Mouse (Mus musculus) heart, embryonic 15.5 days (tissue): ENCODE results near the gene Cgnl1. TPM values are rescaled to one million over a fixed set of nuclear protein-coding genes. Genes with fewer than 3 reads are reported as not detected.

Experiments used
- ATAC-seq: fragments of 200-750 bp; cut with Nextera tagmentation; replicated peaks from 2 replicates; pipeline ENCODE4 v1.8.0; 2017; ENCODE audit warnings: low read depth, moderate TSS enrichment; ENCODE audit not compliant: insufficient number of reproducible peaks, insufficient read depth, low FRiP score
- H3K27ac ChIP-seq: fragments of 300-500 bp; sonication (generic); 2 replicates; pipeline ENCODE4 v1.5.1; 2015; ENCODE audit warnings: mild to moderate bottlenecking, inconsistent platforms
- H3K27me3 ChIP-seq: fragments of 300-500 bp; sonication (generic); 2 replicates; pipeline ENCODE4 v1.6.1; 2015; ENCODE audit warnings: inconsistent platforms
- H3K36me3 ChIP-seq: fragments of 300-500 bp; sonication (generic); 2 replicates; pipeline ENCODE4 v1.6.1; 2015; ENCODE audit warnings: mild to moderate bottlenecking, inconsistent platforms
- H3K4me1 ChIP-seq: fragments of 300-500 bp; sonication (generic); replicated peaks from 2 replicates; pipeline ENCODE4 v1.6.1; 2015; ENCODE audit warnings: inconsistent platforms
- H3K4me2 ChIP-seq: fragments of 300-500 bp; sonication (generic); 2 replicates; pipeline ENCODE4 v1.6.1; 2015; ENCODE audit warnings: inconsistent platforms, mild to moderate bottlenecking, moderate library complexity
- H3K4me3 ChIP-seq: fragments of 300-500 bp; sonication (generic); 2 replicates; pipeline ENCODE4 v1.5.1; 2015; ENCODE audit warnings: mild to moderate bottlenecking, inconsistent platforms
- H3K9ac ChIP-seq: fragments of 300-500 bp; sonication (generic); 2 replicates; pipeline ENCODE4 v1.6.1; 2015; ENCODE audit warnings: mild to moderate bottlenecking, inconsistent platforms
- H3K9me3 ChIP-seq: fragments of 300-500 bp; sonication (generic); replicated peaks from 2 replicates; pipeline ENCODE4 v1.6.1; 2016; ENCODE audit warnings: inconsistent platforms
- whole genome bisulfite sequencing: fragments of 180-500 bp; shearing (Covaris S2); methylation state at CpG from one replicate; pipeline ENCODE4 v1.1.7; 2015; ENCODE audit warnings: mixed read lengths; 5-methylcytosine and 5-hydroxymethylcytosine counted together
- polyA plus RNA-seq: library from polyadenylated mRNA; unstranded; fragments of >200 nt; fragmentation: Nextera tagmentation; extraction: Ambion mirVana; gene quantifications from 2 replicates; pipeline ENCODE4 v1.2.1, GENCODE M21; 2015

Gene Cgnl1
- polyA plus RNA-seq, 1 experiment from 2014 or later, result 32.7 TPM

DNA sequence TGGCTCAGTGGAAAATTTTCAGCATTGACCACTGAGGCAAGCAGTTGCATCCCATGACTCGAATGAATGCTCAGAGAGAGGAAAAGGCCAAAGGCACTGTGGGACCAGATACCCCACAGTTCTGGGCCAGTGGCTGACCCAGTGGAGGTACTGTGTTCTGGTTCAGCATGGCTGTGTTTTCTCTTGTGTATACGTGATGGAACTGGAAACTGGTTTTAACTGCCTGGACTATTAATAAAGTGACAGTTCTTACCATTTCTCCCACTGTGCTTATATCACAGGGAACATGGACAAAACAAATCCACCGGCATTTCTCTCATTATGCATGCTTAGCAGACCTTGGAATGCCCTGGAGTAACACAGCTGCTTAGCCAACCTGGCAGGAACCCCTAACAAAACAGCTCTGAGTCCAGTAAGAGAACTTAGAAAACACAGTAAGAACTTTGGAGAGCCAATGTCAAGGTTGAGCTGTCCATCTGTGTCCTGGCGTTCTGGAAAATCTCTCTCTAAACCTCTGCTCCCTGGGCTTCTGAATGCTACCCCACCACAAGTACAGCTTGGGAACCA, 131.0 kb downstream of the Cgnl1 start:
- Histone ChIP-seq H3K4me2 (no peak overlapping the region), H3K4me1 (peaks cover 6% of the 10 kb centered on the region; the same call in 1 of the 2 replicates), H3K27me3 (no peaks in the 10 kb centered on the region), H3K36me3 (peaks cover 20% of the 10 kb centered on the region; the same call in 1 of the 2 replicates), H3K9me3 (no peaks in the 10 kb centered on the region), H3K4me3 (no peak overlapping the region), H3K27ac (0 out of 2 replicates have a peak overlapping the region, but pooled peaks have one; percentile 4), H3K9ac (no peak overlapping the region)
- ATAC-seq, result no peak
- WGBS, result 67% methylated on average over 4 of the region's 4 CpGs

DNA sequence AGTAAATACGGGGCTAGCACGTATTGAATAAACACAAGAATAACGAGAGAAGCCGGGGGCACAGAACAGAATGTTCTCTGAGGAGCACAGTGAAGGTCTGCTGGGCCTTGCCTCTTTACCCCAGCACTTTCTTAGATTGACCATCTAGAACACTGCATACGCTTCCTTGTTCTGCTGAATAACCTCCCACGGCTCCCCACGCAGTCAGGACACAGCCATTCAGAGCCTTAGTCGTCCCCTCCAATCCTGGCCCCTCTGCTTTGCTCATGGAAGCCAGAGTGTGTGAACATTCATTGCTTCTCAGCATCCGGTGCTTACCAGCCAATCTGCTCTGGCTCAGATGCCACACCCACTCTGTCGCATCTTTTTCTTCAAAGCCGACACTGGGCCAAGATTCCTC, 133.2 kb downstream of the Cgnl1 start:
- no peak overlapping the region for H3K27ac ChIP-seq
- H3K4me2 ChIP-seq, result no peak overlapping the region
- ATAC-seq, result no peak
- H3K9me3 ChIP-seq, result no peaks in the 10 kb centered on the region
- H3K36me3 ChIP-seq, result peaks cover 19% of the 10 kb centered on the region
- peaks cover 6% of the 10 kb centered on the region; the same call in 1 of the 2 replicates for H3K4me1 ChIP-seq
- 79% methylated on average over 11 of the region's 11 CpGs for WGBS
- H3K4me3 ChIP-seq, result no peak overlapping the region
- no peak overlapping the region for H3K9ac ChIP-seq
- H3K27me3 ChIP-seq, result no peaks in the 10 kb centered on the region

DNA sequence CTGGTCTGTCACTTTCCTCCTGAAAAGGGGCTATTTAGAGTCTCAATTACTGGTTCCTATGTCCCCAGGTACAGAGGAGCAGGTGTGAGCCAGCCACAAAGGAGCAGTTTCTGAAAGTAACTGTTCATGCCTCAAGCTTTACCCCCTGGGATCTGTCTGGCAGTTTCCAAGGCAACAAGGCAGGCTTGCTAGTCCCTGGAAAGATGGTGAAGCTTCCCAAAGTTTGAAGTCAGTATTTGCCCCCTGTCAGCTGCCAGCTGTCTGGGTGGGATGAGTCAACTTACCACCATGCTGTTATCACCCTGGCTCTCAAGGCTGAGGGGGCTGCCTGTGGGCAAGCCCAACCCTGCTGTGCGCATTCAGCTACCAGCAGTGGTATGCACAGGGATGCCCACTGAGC, 134.5 kb downstream of the Cgnl1 start:
- H3K9ac ChIP-seq, result no peak overlapping the region
- H3K4me1 ChIP-seq, result peaks cover 6% of the 10 kb centered on the region; the same call in 1 of the 2 replicates
- no peak overlapping the region for H3K4me3 ChIP-seq
- no peak overlapping the region for H3K27ac ChIP-seq
- no peaks in the 10 kb centered on the region for H3K27me3 ChIP-seq
- ATAC-seq, result no peak
- no peaks in the 10 kb centered on the region for H3K9me3 ChIP-seq
- 86% methylated on average over 1 of the region's 1 CpGs for WGBS
- peaks cover 14% of the 10 kb centered on the region for H3K36me3 ChIP-seq
- no peak overlapping the region for H3K4me2 ChIP-seq

DNA sequence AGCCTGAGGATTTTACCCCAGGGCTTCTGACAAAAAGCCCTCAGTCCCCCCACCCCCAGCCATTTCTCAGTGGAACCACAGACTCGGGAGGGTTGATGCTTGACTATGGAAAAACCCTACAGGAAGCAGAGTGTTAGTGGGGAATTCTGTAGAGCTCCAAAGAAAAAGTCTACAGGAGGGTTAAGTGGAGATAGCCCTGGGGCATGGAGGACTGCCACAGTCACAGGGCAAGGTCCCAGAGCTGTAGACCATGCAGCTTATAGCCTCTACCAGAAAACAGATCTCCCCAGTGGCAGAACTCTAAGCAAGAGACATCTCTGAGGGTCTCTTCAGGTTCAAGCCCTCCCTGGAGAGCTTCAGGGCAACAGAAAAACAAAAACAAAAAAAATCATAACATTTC, 135.8 kb downstream of the Cgnl1 start:
- peaks cover 4% of the 10 kb centered on the region; the same call in 1 of the 2 replicates for H3K4me1 ChIP-seq
- no peaks in the 10 kb centered on the region for H3K27me3 ChIP-seq
- H3K9me3 ChIP-seq, result no peaks in the 10 kb centered on the region
- no peak overlapping the region for H3K4me2 ChIP-seq
- WGBS, result 61% methylated on average over 1 of the region's 1 CpGs
- no peak overlapping the region for H3K27ac ChIP-seq
- no peak overlapping the region for H3K4me3 ChIP-seq
- peaks cover 18% of the 10 kb centered on the region for H3K36me3 ChIP-seq
- no peak for ATAC-seq
- H3K9ac ChIP-seq, result no peak overlapping the region

DNA sequence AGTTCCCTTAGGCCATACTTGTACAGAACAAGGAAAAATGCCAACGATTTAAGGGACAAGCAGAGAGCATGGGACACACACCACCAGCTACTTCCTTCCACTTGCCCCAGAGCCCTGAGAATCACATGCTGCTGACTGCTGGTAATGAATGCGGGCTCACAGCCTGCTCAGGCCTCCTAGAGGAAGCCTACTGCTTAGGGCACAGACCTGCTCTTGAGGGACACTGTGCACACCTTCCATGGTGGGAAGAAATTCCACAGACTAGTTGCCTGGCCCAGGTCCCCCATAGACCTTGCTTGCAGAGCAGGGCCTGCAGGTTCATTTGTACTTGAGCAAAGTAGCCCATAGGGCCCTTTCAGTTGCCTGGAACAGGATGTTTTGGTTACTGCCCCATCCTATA, 136.5 kb downstream of the Cgnl1 start:
- Histone ChIP-seq H3K9ac (no peak overlapping the region), H3K4me2 (no peak overlapping the region), H3K27ac (no peak overlapping the region), H3K27me3 (no peaks in the 10 kb centered on the region), H3K9me3 (no peaks in the 10 kb centered on the region), H3K4me3 (no peak overlapping the region), H3K4me1 (peaks cover 2% of the 10 kb centered on the region; the same call in 1 of the 2 replicates), H3K36me3 (peaks cover 18% of the 10 kb centered on the region)
- ATAC-seq, result no peak
- WGBS, result 81% methylated on average over 2 of the region's 2 CpGs

DNA sequence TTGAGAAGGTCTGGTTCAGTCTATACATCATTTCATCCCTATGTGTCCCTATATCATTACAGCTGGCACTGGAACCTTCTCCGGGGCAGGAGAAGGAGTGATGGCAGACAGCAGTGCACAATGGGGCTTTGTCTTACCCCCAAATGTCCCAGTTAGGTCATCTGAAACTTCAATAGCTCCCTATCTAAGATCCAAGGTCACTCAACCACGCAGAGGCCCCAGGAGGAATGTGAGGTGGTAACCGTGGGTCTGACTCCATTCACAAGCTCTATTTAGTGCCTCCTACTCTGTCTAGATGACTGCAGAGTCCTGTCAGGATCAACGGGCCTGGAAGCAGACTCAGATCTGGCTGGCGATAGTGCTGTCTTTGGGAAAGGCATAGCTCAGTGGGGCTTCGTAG, 142.5 kb downstream of the Cgnl1 start:
- Histone ChIP-seq H3K4me2 (no peak overlapping the region), H3K27ac (no peak overlapping the region; the same call in 1 of the 2 replicates), H3K9ac (no peak overlapping the region), H3K36me3 (peaks cover 26% of the 10 kb centered on the region), H3K4me1 (peaks cover 14% of the 10 kb centered on the region), H3K9me3 (no peaks in the 10 kb centered on the region), H3K4me3 (no peak overlapping the region), H3K27me3 (no peaks in the 10 kb centered on the region)
- WGBS, result 50% methylated on average over 6 of the region's 6 CpGs
- no peak for ATAC-seq

DNA sequence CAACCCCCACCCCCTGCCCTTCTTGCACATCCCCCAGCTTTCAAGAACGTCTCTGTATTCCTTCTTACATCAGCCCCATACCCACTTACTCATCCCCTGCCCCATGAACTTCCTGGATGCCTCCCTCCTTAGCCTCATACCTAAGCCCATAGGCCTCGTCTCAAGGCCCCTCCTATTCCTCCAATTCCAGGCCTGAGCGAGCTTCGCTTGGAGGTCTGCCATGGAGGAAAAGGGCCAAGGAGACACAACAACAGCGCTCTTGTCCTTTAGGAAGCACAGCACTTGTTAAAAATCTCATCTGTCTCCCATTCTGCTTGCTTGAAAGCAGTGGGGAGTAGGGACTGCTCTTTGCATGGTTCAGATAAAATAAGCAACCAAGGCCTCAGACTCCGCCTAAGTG, 143.1 kb downstream of the Cgnl1 start:
- no peak for ATAC-seq
- H3K36me3 ChIP-seq, result peaks cover 20% of the 10 kb centered on the region

DNA sequence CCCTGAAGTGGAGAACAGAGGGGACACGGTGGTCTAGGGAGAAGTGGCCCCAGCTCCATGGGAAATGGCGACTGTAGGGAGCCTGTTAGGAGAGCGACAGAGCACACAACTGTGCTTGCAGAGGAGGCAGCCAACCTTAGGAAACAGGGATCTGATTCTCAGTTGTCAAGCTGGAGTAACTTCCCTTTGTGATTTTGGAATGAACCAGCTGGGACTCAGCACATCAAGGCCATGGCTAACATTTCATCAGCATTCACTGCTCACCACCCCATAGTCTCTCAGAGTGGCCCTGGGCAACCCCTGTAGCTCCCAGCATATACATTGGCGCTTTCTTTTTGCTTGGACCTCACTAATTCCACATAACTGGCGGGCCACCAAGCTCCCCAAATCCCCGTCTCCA, 145.4 kb downstream of the Cgnl1 start:
- no peak overlapping the region for H3K4me3 ChIP-seq
- H3K36me3 ChIP-seq, result peaks cover 11% of the 10 kb centered on the region
- H3K27me3 ChIP-seq, result no peaks in the 10 kb centered on the region
- WGBS, result 77% methylated on average over 6 of the region's 6 CpGs
- ATAC-seq, result no peak
- no peak overlapping the region for H3K9ac ChIP-seq
- H3K9me3 ChIP-seq, result no peaks in the 10 kb centered on the region
- H3K4me1 ChIP-seq, result peaks cover 35% of the 10 kb centered on the region
- H3K4me2 ChIP-seq, result no peak overlapping the region
- H3K27ac ChIP-seq, result no peak overlapping the region

More for the DNA sequence above, 143.1 kb downstream of the Cgnl1 start:
- Histone ChIP-seq H3K9me3 (no peaks in the 10 kb centered on the region), H3K4me1 (peaks cover 19% of the 10 kb centered on the region), H3K4me3 (no peak overlapping the region), H3K9ac (no peak overlapping the region), H3K27ac (no peak overlapping the region; the same call in 1 of the 2 replicates), H3K4me2 (no peak overlapping the region), H3K27me3 (no peaks in the 10 kb centered on the region)
- 70% methylated on average over 6 of the region's 6 CpGs for WGBS

DNA sequence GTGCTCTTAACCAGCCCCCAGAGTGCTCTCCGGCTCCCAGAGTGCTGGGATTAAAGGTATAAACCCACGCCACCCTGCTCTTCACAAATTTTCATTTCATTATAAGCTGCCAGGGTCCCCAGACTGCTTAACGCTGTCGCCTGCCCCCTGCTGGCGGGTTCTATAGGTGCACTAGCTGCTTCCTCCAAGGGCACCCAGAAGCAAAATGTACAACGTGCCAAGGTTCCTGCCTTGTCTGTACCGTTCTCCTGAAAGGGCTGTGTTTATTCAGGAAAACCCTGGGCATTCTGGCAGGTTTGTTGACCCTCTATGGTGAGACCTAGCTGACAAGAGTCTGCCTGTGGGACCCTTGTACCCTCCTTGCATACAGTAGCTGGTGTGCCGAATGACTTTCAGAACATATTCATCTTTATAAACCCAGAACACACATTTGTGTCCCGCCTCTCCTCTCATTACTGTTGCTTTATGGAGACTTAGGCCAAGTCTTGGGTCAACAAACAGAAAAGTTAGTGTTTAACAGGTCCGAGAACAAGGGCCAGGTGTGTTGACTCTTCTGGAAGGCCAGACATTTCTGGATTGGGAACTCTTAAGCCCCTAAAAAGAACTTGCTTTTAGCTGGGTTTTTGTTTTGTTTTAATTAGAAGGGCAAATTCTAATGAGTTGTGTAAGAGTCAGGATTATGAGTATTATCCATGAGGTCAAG, 146.5 kb downstream of the Cgnl1 start:
- Histone ChIP-seq H3K27me3 (no peaks in the 10 kb centered on the region), H3K27ac (0 out of 2 replicates have a peak overlapping the region, but pooled peaks have one; percentile 26), H3K4me3 (no peak overlapping the region), H3K4me2 (no peak overlapping the region), H3K9me3 (no peaks in the 10 kb centered on the region), H3K4me1 (peaks cover 35% of the 10 kb centered on the region), H3K36me3 (peaks cover 11% of the 10 kb centered on the region), H3K9ac (no peak overlapping the region)
- 45% methylated on average over 10 of the region's 10 CpGs for WGBS
- ATAC-seq, result no peak

DNA sequence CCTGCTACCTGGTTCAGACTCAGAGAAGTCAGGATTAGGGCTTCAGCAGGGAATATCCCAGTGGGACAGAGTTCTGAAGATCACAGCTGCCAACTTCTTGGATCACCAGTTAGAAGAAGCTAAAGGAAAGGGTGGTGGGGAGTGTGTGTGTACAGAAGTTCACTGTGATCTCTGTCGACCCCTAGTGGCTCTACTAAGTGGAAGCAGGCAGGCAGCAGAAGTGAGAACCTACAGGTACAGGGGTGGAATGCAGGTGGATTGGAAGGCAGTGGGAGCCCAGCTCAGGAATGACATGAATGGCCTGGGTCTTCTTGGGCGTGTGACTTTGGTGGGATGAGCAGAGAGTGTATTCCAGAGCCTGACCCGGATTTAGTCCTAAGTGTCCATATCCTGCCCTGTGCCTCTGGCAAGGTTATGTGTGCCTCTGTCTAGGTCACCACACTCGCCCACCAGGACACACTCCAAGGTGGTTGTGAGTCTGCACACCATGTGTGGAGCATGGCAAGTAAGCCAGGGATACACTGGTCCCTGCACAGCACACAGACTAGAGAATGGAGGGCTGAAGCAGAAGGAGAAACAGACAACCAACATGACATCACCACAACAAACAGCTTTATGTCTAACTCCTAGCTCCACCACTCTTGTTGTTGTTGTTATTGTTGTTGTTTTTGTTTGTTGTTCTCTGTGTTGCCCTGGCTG, 147.4 kb downstream of the Cgnl1 start:
- no peaks in the 10 kb centered on the region for H3K9me3 ChIP-seq
- H3K27me3 ChIP-seq, result no peaks in the 10 kb centered on the region
- no peak overlapping the region for H3K27ac ChIP-seq
- H3K4me3 ChIP-seq, result no peak overlapping the region
- no peak overlapping the region for H3K4me2 ChIP-seq
- WGBS, result 39% methylated on average over 4 of the region's 4 CpGs
- H3K4me1 ChIP-seq, result peaks cover 32% of the 10 kb centered on the region
- H3K9ac ChIP-seq, result no peak overlapping the region
- H3K36me3 ChIP-seq, result peaks cover 7% of the 10 kb centered on the region
- ATAC-seq, result no peak

DNA sequence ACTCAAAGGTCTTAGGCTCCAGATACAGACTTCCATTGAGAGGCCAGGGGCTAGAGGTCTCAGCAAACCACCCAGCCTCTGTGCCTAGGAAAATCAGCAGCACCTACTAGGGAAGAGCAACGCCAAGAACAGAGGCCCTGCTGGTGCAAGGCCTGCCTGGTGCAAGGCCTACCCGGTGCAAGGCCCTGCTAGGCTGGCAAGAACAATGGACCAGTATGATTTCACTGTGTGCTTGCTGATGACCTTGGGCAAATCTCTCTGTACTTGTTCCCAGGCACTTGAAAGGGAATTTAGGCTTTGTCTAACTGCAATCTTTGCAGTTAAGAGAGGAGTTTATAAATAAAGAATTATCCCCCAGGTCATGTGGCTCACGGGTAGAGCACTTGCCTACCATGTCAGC, 148.8 kb downstream of the Cgnl1 start:
- no peaks in the 10 kb centered on the region for H3K36me3 ChIP-seq
- H3K27me3 ChIP-seq, result no peaks in the 10 kb centered on the region
- no peak overlapping the region for H3K4me2 ChIP-seq
- no peak overlapping the region for H3K4me3 ChIP-seq
- H3K9me3 ChIP-seq, result no peaks in the 10 kb centered on the region
- H3K4me1 ChIP-seq, result peaks cover 28% of the 10 kb centered on the region
- ATAC-seq, result 0 out of 2 replicates have a peak, but pooled peaks have one; percentile 38
- 51% methylated on average over 3 of the region's 3 CpGs for WGBS
- peak overlapping the region; percentile 79 for H3K27ac ChIP-seq
- H3K9ac ChIP-seq, result no peak overlapping the region
